Mouse (Mus musculus) cerebellum, adult 11-12 months (tissue): ENCODE data around the gene Cab39l.
"Not testable (repeated sequence)": the region's sequence is repeated elsewhere in the genome, so short reads cannot be mapped to it uniquely, and the experiment has no call there.

Source experiments
- DNase-seq: peaks from one replicate; pipeline ENCODE4 v3.0.0; 2022

Cab39l gene

GRCm38 (mm10) chr14:59440558-59441471 lies at the start of gene Cab39l, which contains the start of gene Setdb2:
Gene Cab39l (plus strand): TSS chr14:59440972.
Gene Setdb2 (minus strand): TSS chr14:59440884.
- peak; percentile 90 for DNase-seq

- no peak for DNase-seq
Observed at GRCm38 (mm10) chr14:59395281-59395680, 45.5 kb upstream of the Cab39l start, which contains the start of gene Phf11c. Gene Phf11c (minus strand): TSS chr14:59395381.

- no peak for DNase-seq
Observed at GRCm38 (mm10) chr14:59396999-59397398, 43.8 kb upstream of the Cab39l start.

- DNase-seq = not testable (repeated sequence)
Observed at GRCm38 (mm10) chr14:59414979-59415378, 25.8 kb upstream of the Cab39l start.

GRCm38 (mm10) chr14:59418171-59418570 lies 22.6 kb upstream of the Cab39l start:
- no peak for DNase-seq

- no peak for DNase-seq
Observed at GRCm38 (mm10) chr14:59422912-59423663, 17.7 kb upstream of the Cab39l start.

GRCm38 (mm10) chr14:59430556-59430955 lies 10.2 kb upstream of the Cab39l start:
- no peak for DNase-seq

- DNase-seq = no peak
Observed at GRCm38 (mm10) chr14:59433902-59434301, 6.9 kb upstream of the Cab39l start.

- DNase-seq = no peak
Observed at GRCm38 (mm10) chr14:59435206-59435605, 5.6 kb upstream of the Cab39l start.

- no peak for DNase-seq
Observed at GRCm38 (mm10) chr14:59437398-59437797, 3.4 kb upstream of the Cab39l start.

GRCm38 (mm10) chr14:59438505-59438904 lies 2.3 kb upstream of the Cab39l start:
- no peak for DNase-seq

- no peak for DNase-seq
Observed at GRCm38 (mm10) chr14:59440039-59440438, 733 bp upstream of the Cab39l start.

GRCm38 (mm10) chr14:59441472-59441805 lies 667 bp downstream of the Cab39l start:
- no peak for DNase-seq

- no peak for DNase-seq
Observed at GRCm38 (mm10) chr14:59445421-59445820, 4.6 kb downstream of the Cab39l start.

GRCm38 (mm10) chr14:59447981-59448380 lies 7.2 kb downstream of the Cab39l start:
- DNase-seq = no peak

GRCm38 (mm10) chr14:59466503-59466902 lies 25.7 kb downstream of the Cab39l start:
- DNase-seq = no peak

- no peak for DNase-seq
Observed at GRCm38 (mm10) chr14:59467798-59468197, 27.0 kb downstream of the Cab39l start.

GRCm38 (mm10) chr14:59470781-59471180 lies 30.0 kb downstream of the Cab39l start:
- DNase-seq = no peak

- no peak for DNase-seq
Observed at GRCm38 (mm10) chr14:59478699-59479098, 37.9 kb downstream of the Cab39l start.

- no peak for DNase-seq
Observed at GRCm38 (mm10) chr14:59485247-59485810, 44.6 kb downstream of the Cab39l start.

- no peak for DNase-seq
Observed at GRCm38 (mm10) chr14:59492376-59492775, 51.6 kb downstream of the Cab39l start.

GRCm38 (mm10) chr14:59497928-59498327 lies 57.2 kb downstream of the Cab39l start:
- DNase-seq = no peak

- no peak for DNase-seq
Observed at GRCm38 (mm10) chr14:59504831-59505230, 64.1 kb downstream of the Cab39l start.
